Mouse (Mus musculus) cerebellum, adult 2 months (tissue): ENCODE data around the gene Fam221b. TPM values are rescaled to one million over a fixed set of nuclear protein-coding genes. Genes with fewer than 3 reads are reported as not detected.

ENCODE experiments used
- DNase-seq, 2 experiments: peaks; one replicate each; pipeline ENCODE4 v3.0.0; 2021
- H3K27ac ChIP-seq: fragments of 200-500 bp; 2 replicates; pipeline ENCODE4 v1.5.1; 2012; ENCODE audit warnings: low read length, control low read depth, inconsistent platforms; ENCODE audit not compliant: insufficient read depth
- H3K27me3 ChIP-seq: fragments of 200-500 bp; 2 replicates; pipeline ENCODE4 v1.6.1; 2012; ENCODE audit warnings: inconsistent platforms, mild to moderate bottlenecking, low read length, moderate library complexity; ENCODE audit not compliant: control insufficient read depth, insufficient read depth
- H3K4me1 ChIP-seq: fragments of 200-500 bp; 2 replicates; pipeline ENCODE4 v1.6.1; 2011; ENCODE audit warnings: low read length; ENCODE audit not compliant: control insufficient read depth, insufficient read depth
- H3K4me3 ChIP-seq: fragments of 200-500 bp; replicated peaks from 2 replicates; pipeline ENCODE3; 2011; ENCODE audit warnings: mild to moderate bottlenecking, low read depth, low read length, control low read depth; ENCODE audit not compliant: insufficient read depth
- CTCF ChIP-seq: fragments of 200-500 bp; IDR thresholded peaks from 2 replicates; pipeline ENCODE4 v1.5.1; 2011; ENCODE audit warnings: low read depth, mild to moderate bottlenecking, control low read depth, low read length, moderate library complexity, borderline replicate concordance; ENCODE audit not compliant: insufficient read depth
- POLR2A ChIP-seq: fragments of 200-500 bp; IDR thresholded peaks from 2 replicates; pipeline ENCODE4 v1.6.1; 2011; ENCODE audit warnings: low read length, control low read depth, borderline replicate concordance; ENCODE audit not compliant: insufficient read depth
- WGBS: fragments of 180-500 bp; shearing (Covaris S2); methylation state at CpG from one replicate; pipeline ENCODE4 v1.1.7; 2018; 5-methylcytosine and 5-hydroxymethylcytosine counted together
- polyA plus RNA-seq: library from polyadenylated mRNA; depleted of rRNA; stranded (reverse); fragments of >200 nt; gene quantifications from 2 replicates; pipeline ENCODE4 v1.2.3, GENCODE M21; 2012

Fam221b gene
- polyA plus RNA-seq, 1 experiment = 0.77 TPM

DNA sequence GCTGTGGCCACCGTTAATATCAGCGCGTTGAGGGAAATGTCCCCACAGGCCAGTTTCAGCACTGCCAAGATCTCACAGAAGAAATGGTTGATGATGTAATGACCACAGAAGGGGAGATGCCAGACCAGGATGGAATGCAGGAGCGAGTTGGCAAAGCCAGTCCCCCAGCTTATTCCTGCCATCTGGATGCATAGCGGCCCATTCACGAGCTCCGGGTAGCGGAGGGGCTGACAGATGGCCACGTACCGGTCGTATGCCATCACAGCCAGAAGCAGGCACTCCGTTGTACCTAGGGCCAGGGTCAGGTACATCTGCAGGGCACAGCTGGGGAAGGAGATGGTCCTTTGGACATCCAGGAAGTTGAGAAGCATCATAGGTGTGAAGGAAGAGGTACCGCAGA, 27.6 kb upstream of the Fam221b start:
- no peaks in the 10 kb centered on the region for H3K27me3 ChIP-seq
- H3K4me3 ChIP-seq = no peak overlapping the region
- DNase-seq = peak; percentile 63 to 76
- WGBS = 22% methylated on average over 13 of the region's 13 CpGs
- peaks cover 21% of the 10 kb centered on the region for H3K4me1 ChIP-seq
- TF ChIP-seq POLR2A (no peak), CTCF (no peak)
- H3K27ac ChIP-seq = no peak overlapping the region

- Histone ChIP-seq H3K27me3 (no peaks in the 10 kb centered on the region), H3K27ac (no peak overlapping the region), H3K4me3 (no peak overlapping the region), H3K4me1 (peaks cover 27% of the 10 kb centered on the region)
- 60% methylated on average over 9 of the region's 9 CpGs for WGBS
- no peak for TF ChIP-seq CTCF
- no peak for TF ChIP-seq POLR2A
- DNase-seq = no peak
Measured at GRCm38 (mm10) chr4:43695249-43695671, 26.3 kb upstream of the Fam221b start.

DNA sequence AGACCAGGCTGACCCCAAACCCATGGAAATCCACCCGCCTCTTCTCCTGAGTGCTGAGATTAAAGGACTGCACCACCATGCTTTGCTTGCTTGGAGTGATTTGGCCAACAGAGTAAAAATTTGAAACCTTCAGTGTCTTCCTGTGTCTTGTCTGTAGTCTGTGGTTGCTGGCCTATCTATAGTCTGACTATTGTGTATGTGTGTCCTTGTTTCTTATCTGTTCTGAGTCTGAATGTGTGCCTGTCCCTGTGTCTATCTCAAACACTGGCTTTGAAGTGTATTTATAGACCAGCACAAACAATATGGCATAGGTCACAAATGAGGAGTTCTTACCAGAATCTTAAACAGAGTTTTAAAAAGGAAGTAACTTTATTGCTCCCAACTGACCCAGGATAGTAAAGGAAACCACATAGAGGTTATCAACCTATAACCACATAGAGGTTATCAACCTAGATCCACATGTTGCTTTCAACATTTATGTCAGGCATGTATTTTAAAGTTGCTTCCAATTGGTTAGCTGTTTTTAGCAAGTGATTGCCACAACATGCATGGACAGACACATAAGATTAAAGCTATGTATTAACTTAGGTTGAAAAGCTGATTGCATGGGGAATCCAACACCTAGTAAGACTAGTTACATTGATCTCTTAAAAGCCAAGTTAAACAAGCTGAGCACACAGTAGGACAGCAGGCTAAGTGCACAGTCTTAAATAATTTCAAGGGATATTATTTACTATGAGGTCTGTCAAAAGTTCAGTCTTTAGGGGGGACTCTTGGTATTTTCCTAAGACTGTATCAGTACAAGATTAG, 25.7 kb upstream of the Fam221b start:
- Histone ChIP-seq H3K27me3 (no peaks in the 10 kb centered on the region), H3K4me1 (peaks cover 33% of the 10 kb centered on the region), H3K4me3 (no peak overlapping the region), H3K27ac (no peak overlapping the region)
- TF ChIP-seq POLR2A = no peak
- TF ChIP-seq CTCF = no peak
- DNase-seq = no peak
- 100% methylated on average over 1 of the region's 1 CpGs for WGBS

DNA sequence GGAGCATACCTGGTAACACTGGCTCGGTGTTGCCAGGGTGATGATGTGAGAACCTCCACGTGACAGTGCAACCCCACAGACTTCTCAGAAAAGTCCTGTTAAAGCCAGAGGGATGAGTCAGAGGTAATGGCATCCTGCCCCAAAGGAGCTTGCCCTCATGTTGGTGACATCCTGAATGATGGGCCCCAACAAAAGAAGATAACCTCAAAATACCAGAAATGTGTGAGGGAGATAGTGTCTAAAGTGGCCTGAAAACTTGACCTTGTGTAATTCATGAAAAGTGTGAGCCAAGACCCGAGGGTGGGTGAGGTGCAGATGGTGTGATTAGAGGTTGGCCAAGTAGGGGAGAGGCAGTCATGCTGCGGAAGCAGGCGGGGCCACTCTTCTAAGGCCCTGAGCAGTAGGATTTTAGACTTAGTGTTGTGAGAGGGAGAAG, 24.9 kb upstream of the Fam221b start:
- Histone ChIP-seq H3K4me3 (no peak overlapping the region), H3K4me1 (peaks cover 37% of the 10 kb centered on the region), H3K27ac (no peak overlapping the region), H3K27me3 (no peaks in the 10 kb centered on the region)
- TF ChIP-seq CTCF (no peak), POLR2A (no peak)
- 40% methylated on average over 5 of the region's 5 CpGs for WGBS
- DNase-seq = peak in 1 of 2 experiments; percentile 57

- DNase-seq = no peak
- peaks cover 25% of the 10 kb centered on the region for H3K4me1 ChIP-seq
Measured at GRCm38 (mm10) chr4:43691026-43691425, 22.1 kb upstream of the Fam221b start.

GRCm38 (mm10) chr4:43690021-43690420, 21.1 kb upstream of the Fam221b start:
- WGBS = 27% methylated on average over 17 of the region's 17 CpGs
- no peak overlapping the region for H3K27ac ChIP-seq
- no peak for TF ChIP-seq POLR2A
- TF ChIP-seq CTCF = no peak
- H3K4me3 ChIP-seq = no peak overlapping the region
- DNase-seq = no peak
- H3K27me3 ChIP-seq = no peaks in the 10 kb centered on the region
- peaks cover 25% of the 10 kb centered on the region for H3K4me1 ChIP-seq

More at GRCm38 (mm10) chr4:43691026-43691425, 22.1 kb upstream of the Fam221b start:
- Histone ChIP-seq H3K4me3 (no peak overlapping the region), H3K27me3 (no peaks in the 10 kb centered on the region), H3K27ac (no peak overlapping the region)
- 50% methylated on average over 5 of the region's 5 CpGs for WGBS
- TF ChIP-seq CTCF = no peak
- TF ChIP-seq POLR2A = no peak

GRCm38 (mm10) chr4:43679416-43680043, 10.6 kb upstream of the Fam221b start:
- Histone ChIP-seq H3K4me3 (no peak overlapping the region), H3K4me1 (peaks cover 18% of the 10 kb centered on the region), H3K27me3 (no peaks in the 10 kb centered on the region), H3K27ac (no peak overlapping the region)
- peak in 1 of 2 experiments; percentile 55 for DNase-seq
- TF ChIP-seq CTCF = no peak
- no peak for TF ChIP-seq POLR2A
- WGBS = 48% methylated on average over 7 of the region's 7 CpGs

GRCm38 (mm10) chr4:43678541-43678940, 9.6 kb upstream of the Fam221b start:
- WGBS = 44% methylated on average over 6 of the region's 6 CpGs
- Histone ChIP-seq H3K4me3 (no peak overlapping the region), H3K27ac (no peak overlapping the region), H3K4me1 (peaks cover 22% of the 10 kb centered on the region), H3K27me3 (no peaks in the 10 kb centered on the region)
- peak in 1 of 2 experiments; percentile 53 for DNase-seq
- no peak for TF ChIP-seq POLR2A
- TF ChIP-seq CTCF = no peak
